Mouse (Mus musculus) gastrocnemius, postnatal 25 days (tissue): ENCODE data around the gene Klhdc9. TPM values are rescaled to one million over a fixed set of nuclear protein-coding genes. Genes with fewer than 3 reads are reported as not detected.

ENCODE experiments used
- total RNA-seq, 2 experiments: library from RNA; stranded (reverse); gene quantifications; 1 replicate in 1 of 2; 2 replicates in 1 of 2; pipeline ENCODE4 v1.2.3; 2021

Gene Klhdc9
- total RNA-seq, 2 experiments from 2014 or later = not detected

Other genes starting within 250 kb of the Klhdc9 start
- 1 to 10 TPM in 1 of 2 experiments, under 1 TPM in 1; 0.69 to 1.2 TPM for gene Cfap126, start 246.9 kb downstream of the Klhdc9 start, total RNA-seq
- gene Sdhc, start 210.2 kb downstream of the Klhdc9 start, total RNA-seq = 100 to 1,000 TPM; 692 to 785 TPM
- 100 to 1,000 TPM in 1 of 2 experiments, 10 to 100 TPM in 1; 99.1 to 120 TPM for gene Mpz, start 210.1 kb downstream of the Klhdc9 start, total RNA-seq
- 10 to 100 TPM; 15.0 to 48.8 TPM for gene Pcp4l1, start 164.5 kb downstream of the Klhdc9 start, total RNA-seq
- gene Nr1i3, start 146.8 kb downstream of the Klhdc9 start, total RNA-seq = not detected
- gene Tomm40l, start 138.3 kb downstream of the Klhdc9 start, total RNA-seq = 10 to 100 TPM; 52.0 to 52.5 TPM
- not detected for gene Apoa2, start 135.7 kb downstream of the Klhdc9 start, total RNA-seq
- 1 to 10 TPM; 3.2 to 3.9 TPM for gene Fcer1g, start 126.4 kb downstream of the Klhdc9 start, total RNA-seq
- 1 to 10 TPM in 1 of 2 experiments, under 1 TPM in 1; 0.43 to 1.4 TPM for gene Adamts4, start 110.4 kb downstream of the Klhdc9 start, total RNA-seq
- gene Ndufs2, start 109.4 kb downstream of the Klhdc9 start, total RNA-seq = 1,000 to 10,000 TPM in 1 of 2 experiments, 100 to 1,000 TPM in 1; 872 to 1,009 TPM
- gene B4galt3, start 90.5 kb downstream of the Klhdc9 start, total RNA-seq = 1 to 10 TPM; 8.6 to 9.8 TPM
- gene Ppox, start 79.6 kb downstream of the Klhdc9 start, total RNA-seq = 10 to 100 TPM in 1 of 2 experiments, 1 to 10 TPM in 1; 9.4 to 11.6 TPM
- gene Usp21, start 72.8 kb downstream of the Klhdc9 start, total RNA-seq = 10 to 100 TPM; 14.2 to 15.7 TPM
- 10 to 100 TPM; 70.9 to 80.8 TPM for gene Ufc1, start 65.8 kb downstream of the Klhdc9 start, total RNA-seq
- 10 to 100 TPM; 26.4 to 29.6 TPM for gene Dedd, start 31.7 kb downstream of the Klhdc9 start, total RNA-seq
- gene Nit1, start 15.2 kb downstream of the Klhdc9 start, total RNA-seq = 10 to 100 TPM; 21.8 to 21.9 TPM
- gene Pfdn2, start 15.1 kb downstream of the Klhdc9 start, total RNA-seq = 10 to 100 TPM; 85.5 to 89.0 TPM
- gene Nectin4, start 9.3 kb upstream of the Klhdc9 start, total RNA-seq = not detected
- under 1 TPM; 0.49 to 0.86 TPM for gene Arhgap30, start 28.2 kb upstream of the Klhdc9 start, total RNA-seq
- gene Usf1, start 50.5 kb upstream of the Klhdc9 start, total RNA-seq = 10 to 100 TPM; 24.6 to 25.2 TPM
- 1 to 10 TPM in 1 of 2 experiments, under 1 TPM in 1; 0.95 to 1.3 TPM for gene Tstd1, start 58.1 kb upstream of the Klhdc9 start, total RNA-seq
- 1 to 10 TPM; 6.2 to 6.9 TPM for gene F11r, start 76.7 kb upstream of the Klhdc9 start, total RNA-seq
- gene Alyref2, start 142.7 kb upstream of the Klhdc9 start, total RNA-seq = 1 to 10 TPM; 1.6 to 1.9 TPM
- gene Itln1, start 174.5 kb upstream of the Klhdc9 start, total RNA-seq = not detected
- not detected for gene Cd244a, start 198.4 kb upstream of the Klhdc9 start, total RNA-seq
- under 1 TPM; 0.10 to 0.27 TPM for gene Ly9, start 246.6 kb upstream of the Klhdc9 start, total RNA-seq